In genomic region chr12:33434758-33435157, GRCm38 (mm10) we compare ENCODE assay signal across 15 mouse cellular contexts. TPM values are rescaled to one million over a fixed set of nuclear protein-coding genes. Genes with fewer than 3 reads are reported as not detected.
DNase-seq lines count a peak whose midpoint lies in the region; ATAC-seq and TF ChIP-seq lines count a peak whose summit lies in the region.
"Had no signal": no experiment of that assay in that cellular context is flagged by ENCODE, and none has a peak within 500 bp of the region (broad histone marks: within the 10 kb centered on the region; RNA-seq: fewer than 3 reads in every experiment).

No protein-coding gene starts in this region.

- H3K9ac ChIP-seq in lung, postnatal 0 days (replicated peaks; ENCODE audit: low read depth) = no peak overlapping the region

- DNase-seq in embryo, embryonic 10.5 days (ENCODE audit: low spot score) = peak; percentile 9
- no peak for DNase-seq in embryo, embryonic 10 days (ENCODE audit: low spot score)
- no peak for DNase-seq in lung, postnatal 0 days (ENCODE audit: low spot score)
- DNase-seq in lung, postnatal 14 days = no peak
- DNase-seq in R1 (ENCODE audit: low read depth, low spot score) = peak; percentile 78
- peak; percentile 64 for DNase-seq in naive thymus-derived CD4-positive, alpha-beta T cell, adult 2 months (ENCODE audit: low read depth)
- no peak for DNase-seq in layer of hippocampus, postnatal 25 days (ENCODE audit: extremely low spot score in 1 of 2, low spot score in 1 of 2)
- DNase-seq in gastrocnemius, adult 18-20 months (ENCODE audit: low spot score) = no peak
- DNase-seq: embryo, embryonic 11 days; gastrocnemius, postnatal 36 days; kidney, postnatal 4 days had no signal

- no peak for ATAC-seq in lung, postnatal 0 days

- no peak overlapping the region for H3K4me2 ChIP-seq in lung, postnatal 0 days (replicated peaks; ENCODE audit: low read depth, low read length)

- H3K27ac ChIP-seq in lung, postnatal 0 days (ENCODE audit: low read length) = no peak overlapping the region
- H3K27ac ChIP-seq: limb, embryonic 10.5 days had no signal

- peak; percentile 45 for TF ChIP-seq CTCF in lung, postnatal 0 days (IDR thresholded peaks at IDR 0.05)

- H3K9me3 ChIP-seq in lung, postnatal 0 days (ENCODE audit: low read length) = no peaks in the 10 kb centered on the region
- H3K9me3 ChIP-seq: limb, embryonic 10.5 days had no signal

- H3K4me3 ChIP-seq in lung, postnatal 0 days (ENCODE audit: low read depth, low read length) = no peak overlapping the region
- H3K4me3 ChIP-seq: limb, embryonic 10.5 days had no signal

- peaks cover 4% of the 10 kb centered on the region; the same call in 1 of the 2 replicates for H3K4me1 ChIP-seq in lung, postnatal 0 days (ENCODE audit: insufficient read depth, low read depth, low read length)

- no peaks in the 10 kb centered on the region for H3K27me3 ChIP-seq in lung, postnatal 0 days (replicated peaks; ENCODE audit: insufficient read depth, low read length)

- H3K36me3 ChIP-seq in lung, postnatal 0 days (ENCODE audit: insufficient read depth, low read length) = no peaks in the 10 kb centered on the region

- WGBS in lung, postnatal 0 days = 97% methylated on average over 4 of the region's 4 CpGs

- TF ChIP-seq EP300 in lung, postnatal 0 days (IDR thresholded peaks at IDR 0.05) = no peak

RNA-seq across cellular contexts. Expression of gene Twistnb, which starts 5.3 kb away (rescaled TPM):
- polyA plus RNA-seq in lung, postnatal 0 days (2015; fragmentation: Nextera tagmentation; extraction: Ambion mirVana) = 52.4 and 57.2 TPM in 2 replicates
- total RNA-seq in layer of hippocampus, postnatal 25 days (2021) = 10 to 100 TPM; 13.5 to 14.8 TPM
- 10 to 100 TPM in 1 of 2 experiments, 1 to 10 TPM in 1; 9.4 to 12.0 TPM for total RNA-seq in gastrocnemius, adult 18-20 months (2021)

RNA-seq across cellular contexts. Expression of gene Efcab10, which starts 40.1 kb away (rescaled TPM):
- 17.0 and 17.7 TPM in 2 replicates for polyA plus RNA-seq in lung, postnatal 0 days (2015; fragmentation: Nextera tagmentation; extraction: Ambion mirVana)
- total RNA-seq in layer of hippocampus, postnatal 25 days (2021) = 1 to 10 TPM; 2.2 to 3.2 TPM
- total RNA-seq in gastrocnemius, adult 18-20 months (2021) = not detected
- total RNA-seq: gastrocnemius, postnatal 36 days had no signal
- polyA plus RNA-seq: C2C12; heart, postnatal 0 days; stomach, embryonic 14.5 days had no signal

Comparison
In these comparisons a context has a peak if more than half of its experiments do, and no peak if none do; other contexts are left out.
1. DNase-seq: peak in embryo, embryonic 10.5 days (single experiment), R1 (single experiment) and naive thymus-derived CD4-positive, alpha-beta T cell, adult 2 months (single experiment); none in embryo, embryonic 10 days (single experiment), lung, postnatal 0 days (single experiment), lung, postnatal 14 days (single experiment), layer of hippocampus, postnatal 25 days (0 of 2) and gastrocnemius, adult 18-20 months (single experiment).